Mouse (Mus musculus): ENCODE data around the gene Zfp951. TPM values are rescaled to one million over a fixed set of nuclear protein-coding genes. Genes with fewer than 3 reads are reported as not detected.
A peak's percentile ranks its signal among the peaks of the same experiment; 100 is the strongest.
"Not testable (repeated sequence)": the region's sequence is repeated elsewhere in the genome, so short reads cannot be mapped to it uniquely, and the experiment has no call there.

Gene Zfp951
- polyA plus RNA-seq (2012; rRNA removed) = 2.4 and 2.5 TPM in 2 replicates

GRCm38 (mm10) chr5:104859962-104860525 lies at the start of gene Zfp951:
Zfp951 (minus strand) TSS chr5:104860070.
- H3K4me1 ChIP-seq (ENCODE audit: control insufficient read depth, insufficient read depth, low read length); H3K27me3 ChIP-seq (ENCODE audit: control insufficient read depth, insufficient read depth, low read length); H3K36me3 ChIP-seq (ENCODE audit: control insufficient read depth, insufficient read depth, low read length): not testable (repeated sequence)
- peak within 1 kb of the TSS; percentile 94 for H3K27ac ChIP-seq (ENCODE audit: control insufficient read depth, insufficient read depth, low read depth, low read length)
- peak within 1 kb of the TSS; percentile 91 for H3K4me3 ChIP-seq (ENCODE audit: control insufficient read depth, low read depth, low read length)

GRCm38 (mm10) chr5:104906556-104906955 lies 46.7 kb upstream of the Zfp951 start:
- not testable (repeated sequence) for H3K4me3 ChIP-seq (ENCODE audit: control insufficient read depth, low read depth, low read length); H3K4me1 ChIP-seq (ENCODE audit: control insufficient read depth, insufficient read depth, low read length); H3K27ac ChIP-seq (ENCODE audit: control insufficient read depth, insufficient read depth, low read depth, low read length); H3K27me3 ChIP-seq (ENCODE audit: control insufficient read depth, insufficient read depth, low read length); H3K36me3 ChIP-seq (ENCODE audit: control insufficient read depth, insufficient read depth, low read length)

- not testable (repeated sequence) for H3K27me3 ChIP-seq (ENCODE audit: control insufficient read depth, insufficient read depth, low read length); H3K36me3 ChIP-seq (ENCODE audit: control insufficient read depth, insufficient read depth, low read length); H3K4me1 ChIP-seq (ENCODE audit: control insufficient read depth, insufficient read depth, low read length)
- Histone ChIP-seq H3K4me3 (ENCODE audit: control insufficient read depth, low read depth, low read length) (peak overlapping the region; percentile 91), H3K27ac (ENCODE audit: control insufficient read depth, insufficient read depth, low read depth, low read length) (peak overlapping the region; percentile 94)
These were observed 567 bp downstream of the Zfp951 start for GRCm38 (mm10) chr5:104859045-104859961.

- not testable (repeated sequence) for H3K27ac ChIP-seq (ENCODE audit: control insufficient read depth, insufficient read depth, low read depth, low read length); H3K27me3 ChIP-seq (ENCODE audit: control insufficient read depth, insufficient read depth, low read length); H3K4me3 ChIP-seq (ENCODE audit: control insufficient read depth, low read depth, low read length); H3K4me1 ChIP-seq (ENCODE audit: control insufficient read depth, insufficient read depth, low read length); H3K36me3 ChIP-seq (ENCODE audit: control insufficient read depth, insufficient read depth, low read length)
These were observed 5.3 kb downstream of the Zfp951 start for GRCm38 (mm10) chr5:104854546-104854945.

- Histone ChIP-seq H3K4me1 (ENCODE audit: control insufficient read depth, insufficient read depth, low read length) (no peaks in the 10 kb centered on the region), H3K27me3 (ENCODE audit: control insufficient read depth, insufficient read depth, low read length) (no peaks in the 10 kb centered on the region), H3K27ac (ENCODE audit: control insufficient read depth, insufficient read depth, low read depth, low read length) (no peak overlapping the region), H3K36me3 (ENCODE audit: control insufficient read depth, insufficient read depth, low read length) (no peaks in the 10 kb centered on the region), H3K4me3 (ENCODE audit: control insufficient read depth, low read depth, low read length) (no peak overlapping the region)
- TF ChIP-seq POLR2A (IDR thresholded peaks at IDR 0.05; ENCODE audit: control insufficient read depth, low read depth, low read length) (no peak), CTCF (IDR thresholded peaks at IDR 0.05; ENCODE audit: control insufficient read depth, insufficient read depth, insufficient replicate concordance, low read depth, low read length) (no peak)
These were observed 26.5 kb downstream of the Zfp951 start for GRCm38 (mm10) chr5:104833330-104833729.

- TF ChIP-seq POLR2A (IDR thresholded peaks at IDR 0.05; ENCODE audit: control insufficient read depth, low read depth, low read length) (no peak), CTCF (IDR thresholded peaks at IDR 0.05; ENCODE audit: control insufficient read depth, insufficient read depth, insufficient replicate concordance, low read depth, low read length) (no peak)
- H3K4me1 ChIP-seq (ENCODE audit: control insufficient read depth, insufficient read depth, low read length) = no peaks in the 10 kb centered on the region
- no peaks in the 10 kb centered on the region for H3K36me3 ChIP-seq (ENCODE audit: control insufficient read depth, insufficient read depth, low read length)
These were observed 30.3 kb downstream of the Zfp951 start for GRCm38 (mm10) chr5:104829611-104830010.

GRCm38 (mm10) chr5:104770138-104770537 lies 89.7 kb downstream of the Zfp951 start:
- H3K27me3 ChIP-seq (ENCODE audit: control insufficient read depth, insufficient read depth, low read length); H3K36me3 ChIP-seq (ENCODE audit: control insufficient read depth, insufficient read depth, low read length); H3K27ac ChIP-seq (ENCODE audit: control insufficient read depth, insufficient read depth, low read depth, low read length); H3K4me1 ChIP-seq (ENCODE audit: control insufficient read depth, insufficient read depth, low read length): not testable (repeated sequence)
- H3K4me3 ChIP-seq (ENCODE audit: control insufficient read depth, low read depth, low read length) = peak overlapping the region; percentile 32

More at GRCm38 (mm10) chr5:104829611-104830010, 30.3 kb downstream of the Zfp951 start:
- Histone ChIP-seq H3K27ac (ENCODE audit: control insufficient read depth, insufficient read depth, low read depth, low read length) (no peak overlapping the region), H3K27me3 (ENCODE audit: control insufficient read depth, insufficient read depth, low read length) (no peaks in the 10 kb centered on the region), H3K4me3 (ENCODE audit: control insufficient read depth, low read depth, low read length) (no peak overlapping the region)

Other genes with a start within 250 kb of the Zfp951 start
- 0.21 and 0.25 TPM in 2 replicates for gene Abcg3, start 122.6 kb upstream of the Zfp951 start, polyA plus RNA-seq (2012; rRNA removed)